Mouse (Mus musculus): ENCODE data around the gene Spns2.

GRCm38 (mm10) chr11:72407574-72407973 is 82.1 kb downstream of the Spns2 start:
- TF ChIP-seq POLR2A (IDR thresholded peaks at IDR 0.05; ENCODE audit: control insufficient read depth, low read depth, low read length) (no peak), CTCF (IDR thresholded peaks at IDR 0.05; ENCODE audit: control insufficient read depth, insufficient read depth, insufficient replicate concordance, low read depth, low read length) (no peak)
